ENCODE assay signal across 8 mouse cellular contexts in the genomic region with DNA sequence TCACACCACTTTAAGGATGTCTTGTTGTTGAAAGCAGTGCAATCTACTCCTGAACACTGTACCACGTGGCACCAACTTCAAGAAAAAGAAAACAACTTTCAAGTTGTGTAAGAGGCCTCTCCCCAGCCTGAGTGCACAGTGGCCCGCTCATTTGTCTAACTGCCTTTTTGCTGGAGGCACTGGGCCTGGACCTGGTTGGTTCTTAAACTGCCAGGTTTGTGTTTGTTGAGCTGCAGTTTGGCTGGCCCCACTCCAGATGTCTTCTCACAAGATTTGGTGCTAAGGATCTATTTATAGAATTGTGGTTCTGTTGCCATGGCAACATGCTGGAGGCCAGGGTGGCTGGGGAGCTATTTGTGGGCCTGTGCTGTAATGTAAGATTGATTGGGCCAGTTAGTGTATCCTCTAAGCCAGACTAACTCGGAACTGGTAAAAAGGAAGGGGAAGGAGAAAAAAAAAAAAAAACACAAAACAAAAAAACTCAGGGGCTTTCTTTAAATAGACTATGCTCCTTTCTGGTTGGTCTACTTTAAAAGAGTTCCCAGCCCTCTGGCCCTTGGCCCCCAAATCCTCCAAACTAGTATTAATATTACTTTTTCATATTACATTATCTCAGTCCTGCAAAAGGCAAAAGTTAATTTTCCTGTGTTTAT. TPM values are rescaled to one million over a fixed set of nuclear protein-coding genes. Genes with fewer than 3 reads are reported as not detected.
A peak's percentile ranks its signal among the peaks of the same experiment; 100 is the strongest.
DNase-seq lines count a peak whose midpoint lies in the region; ATAC-seq and TF ChIP-seq lines count a peak whose summit lies in the region.

No protein-coding gene starts in this region.

- TF ChIP-seq EP300 in stomach, postnatal 0 days (optimal IDR thresholded peaks at IDR 0.05) = no peak

- peak overlapping the region; percentile 22; the same call in 1 of the 2 replicates for H3K4me2 ChIP-seq in forebrain, embryonic 12.5 days
- peak overlapping the region; percentile 56 for H3K4me2 ChIP-seq in heart, embryonic 15.5 days
- H3K4me2 ChIP-seq in liver, embryonic 11.5 days = peak overlapping the region; percentile 42
- no peak overlapping the region for H3K4me2 ChIP-seq in stomach, postnatal 0 days (replicated peaks; ENCODE audit: low read depth)

- no peaks in the 10 kb centered on the region for H3K27me3 ChIP-seq in forebrain, embryonic 12.5 days
- no peaks in the 10 kb centered on the region for H3K27me3 ChIP-seq in heart, embryonic 15.5 days
- no peaks in the 10 kb centered on the region for H3K27me3 ChIP-seq in liver, embryonic 11.5 days (replicated peaks; ENCODE audit: control insufficient read depth, insufficient read depth, low read length)
- no peaks in the 10 kb centered on the region for H3K27me3 ChIP-seq in stomach, postnatal 0 days (ENCODE audit: control insufficient read depth, insufficient read depth, low read length)

- TF ChIP-seq CTCF in brain, embryonic 14.5 days (IDR thresholded peaks at IDR 0.05; ENCODE audit: borderline replicate concordance, extremely low read depth, insufficient read depth, insufficient read length) = no peak
- TF ChIP-seq CTCF in stomach, postnatal 0 days (IDR thresholded peaks at IDR 0.05; ENCODE audit: low read depth) = no peak

- no peak for TF ChIP-seq POLR2A in brain, embryonic 14.5 days (IDR thresholded peaks at IDR 0.05; ENCODE audit: borderline replicate concordance, extremely low read depth, insufficient read depth, insufficient read length, poor library complexity, severe bottlenecking)

- no peaks in the 10 kb centered on the region for H3K9me3 ChIP-seq in forebrain, embryonic 12.5 days
- H3K9me3 ChIP-seq in heart, embryonic 15.5 days (replicated peaks) = no peaks in the 10 kb centered on the region
- no peaks in the 10 kb centered on the region for H3K9me3 ChIP-seq in liver, embryonic 11.5 days (ENCODE audit: control insufficient read depth, low read length)
- no peaks in the 10 kb centered on the region for H3K9me3 ChIP-seq in stomach, postnatal 0 days (ENCODE audit: control insufficient read depth, low read length)

- H3K4me1 ChIP-seq in forebrain, embryonic 12.5 days = peaks cover 31% of the 10 kb centered on the region
- H3K4me1 ChIP-seq in heart, embryonic 15.5 days (replicated peaks) = peaks cover 61% of the 10 kb centered on the region
- peaks cover 36% of the 10 kb centered on the region for H3K4me1 ChIP-seq in liver, embryonic 11.5 days (replicated peaks; ENCODE audit: control insufficient read depth, insufficient read depth, low read length)
- peaks cover 7% of the 10 kb centered on the region for H3K4me1 ChIP-seq in stomach, postnatal 0 days (replicated peaks; ENCODE audit: control insufficient read depth, insufficient read depth)

- H3K4me3 ChIP-seq in forebrain, embryonic 12.5 days (replicated peaks) = no peak overlapping the region
- peak overlapping the region; percentile 20 for H3K4me3 ChIP-seq in heart, embryonic 15.5 days
- H3K4me3 ChIP-seq in liver, embryonic 11.5 days (ENCODE audit: low read depth, low read length) = no peak overlapping the region
- H3K4me3 ChIP-seq in stomach, postnatal 0 days (ENCODE audit: low read depth, low read length) = no peak overlapping the region

- peak; percentile 78 for DNase-seq in CD4-positive, CD25-positive, alpha-beta regulatory T cell, adult 2 months (ENCODE audit: low read depth, low spot score)
- DNase-seq in brain, embryonic 14.5 days (ENCODE audit: low read depth) = peak; percentile 96
- DNase-seq in kidney, postnatal 10 days = peak; percentile 91
- peak; percentile 58 for DNase-seq in liver, embryonic 11.5 days (ENCODE audit: low spot score)
- peak; percentile 76 for DNase-seq in naive thymus-derived CD4-positive, alpha-beta T cell, adult 2 months (ENCODE audit: low read depth)
- peak; percentile 79 for DNase-seq in stomach, postnatal 0 days (ENCODE audit: low spot score)

- H3K36me3 ChIP-seq in forebrain, embryonic 12.5 days (replicated peaks) = peaks cover 42% of the 10 kb centered on the region
- H3K36me3 ChIP-seq in heart, embryonic 15.5 days = peaks cover 31% of the 10 kb centered on the region
- peaks cover 29% of the 10 kb centered on the region for H3K36me3 ChIP-seq in liver, embryonic 11.5 days (ENCODE audit: control insufficient read depth, insufficient read depth, low read length)
- peaks cover 21% of the 10 kb centered on the region for H3K36me3 ChIP-seq in stomach, postnatal 0 days (ENCODE audit: control insufficient read depth, insufficient read depth, low read length)

- 42% methylated on average over 3 of the region's 3 CpGs for WGBS in forebrain, embryonic 12.5 days
- WGBS in heart, embryonic 15.5 days = 7% methylated on average over 3 of the region's 3 CpGs
- 28% methylated on average over 3 of the region's 3 CpGs for WGBS in liver, embryonic 11.5 days
- 2% methylated on average over 3 of the region's 3 CpGs for WGBS in stomach, postnatal 0 days

- peak overlapping the region; percentile 76 for H3K27ac ChIP-seq in forebrain, embryonic 12.5 days
- peak overlapping the region; percentile 95 for H3K27ac ChIP-seq in heart, embryonic 15.5 days
- peak overlapping the region; percentile 51 for H3K27ac ChIP-seq in liver, embryonic 11.5 days (ENCODE audit: low read depth, low read length)
- H3K27ac ChIP-seq in stomach, postnatal 0 days (replicated peaks) = peak overlapping the region; percentile 69

- ATAC-seq in forebrain, embryonic 12.5 days (ENCODE audit: low FRiP score) = peak; percentile 53; the same call in 1 of the 2 replicates
- ATAC-seq in heart, embryonic 15.5 days (replicated peaks; ENCODE audit: insufficient number of reproducible peaks, insufficient read depth, low FRiP score, low read depth) = peak; percentile 82
- ATAC-seq in liver, embryonic 11.5 days (replicated peaks; ENCODE audit: low FRiP score) = peak; percentile 35; the same call in 1 of the 2 replicates
- ATAC-seq in stomach, postnatal 0 days (ENCODE audit: low FRiP score, low TSS enrichment) = peak; percentile 83

- no peak overlapping the region for H3K9ac ChIP-seq in forebrain, embryonic 12.5 days
- peak overlapping the region; percentile 44 for H3K9ac ChIP-seq in heart, embryonic 15.5 days
- H3K9ac ChIP-seq in liver, embryonic 11.5 days (ENCODE audit: low read depth, low read length) = no peak overlapping the region
- no peak overlapping the region for H3K9ac ChIP-seq in stomach, postnatal 0 days (ENCODE audit: low read length)

RNA-seq across cellular contexts. Expression of gene Gm20721, which starts 2.4 kb away (rescaled TPM):
- 0.53 and 0.71 TPM in 2 replicates for polyA plus RNA-seq in brain, embryonic 14.5 days (2012; rRNA removed)
- polyA plus RNA-seq in forebrain, embryonic 12.5 days (2016; fragmentation: Nextera tagmentation; extraction: Ambion mirVana) = 7.1 and 7.5 TPM in 2 replicates
- polyA plus RNA-seq in heart, embryonic 15.5 days (2015; fragmentation: Nextera tagmentation; extraction: Ambion mirVana) = 17.1 and 32.0 TPM in 2 replicates
- polyA plus RNA-seq in liver, embryonic 11.5 days (2014; fragmentation: Nextera tagmentation; extraction: Ambion mirVana) = 7.3 and 7.7 TPM in 2 replicates
- polyA plus RNA-seq in stomach, postnatal 0 days (2015; fragmentation: Nextera tagmentation; extraction: Ambion mirVana) = 5.8 and 7.9 TPM in 2 replicates
